Mouse (Mus musculus) intestine, embryonic 14.5 days (tissue): ENCODE results near the gene Olfr855. TPM values are rescaled to one million over a fixed set of nuclear protein-coding genes. Genes with fewer than 3 reads are reported as not detected.

Experiments
- ATAC-seq: fragments of 200-750 bp; cut with Nextera tagmentation; replicated peaks from 2 replicates; pipeline ENCODE4 v1.8.0; 2017; ENCODE audit warnings: low read depth, moderate number of reproducible peaks, moderate TSS enrichment, moderate library complexity; ENCODE audit not compliant: low FRiP score, low TSS enrichment
- DNase-seq: peaks from one replicate; pipeline ENCODE4 v3.0.0-alpha.2; 2018; ENCODE audit warnings: low spot score
- H3K27ac ChIP-seq: fragments of 300-500 bp; sonication (generic); 2 replicates; pipeline ENCODE4 v1.5.1; 2014; ENCODE audit warnings: low read depth, mild to moderate bottlenecking, control low read depth
- H3K27me3 ChIP-seq: fragments of 300-500 bp; sonication (generic); replicated peaks from 2 replicates; pipeline ENCODE4 v1.6.1; 2014; ENCODE audit warnings: low read length, control low read depth; ENCODE audit not compliant: control insufficient read depth, insufficient read depth
- H3K36me3 ChIP-seq: fragments of 300-500 bp; sonication (generic); 2 replicates; pipeline ENCODE4 v1.6.1; 2014; ENCODE audit warnings: low read length, control low read depth; ENCODE audit not compliant: control insufficient read depth, insufficient read depth
- H3K4me1 ChIP-seq: fragments of 300-500 bp; sonication (generic); replicated peaks from 2 replicates; pipeline ENCODE4 v1.6.1; 2014; ENCODE audit warnings: low read length, control low read depth, mixed read lengths; ENCODE audit not compliant: control insufficient read depth, insufficient read depth
- H3K4me2 ChIP-seq: fragments of 300-500 bp; sonication (generic); 2 replicates; pipeline ENCODE4 v1.6.1; 2014; ENCODE audit warnings: low read length
- H3K4me3 ChIP-seq: fragments of 300-500 bp; sonication (generic); 2 replicates; pipeline ENCODE4 v1.5.1; 2014; ENCODE audit warnings: low read depth, low read length, control low read depth, mixed read lengths
- H3K9ac ChIP-seq: fragments of 300-500 bp; sonication (generic); 2 replicates; pipeline ENCODE4 v1.6.1; 2014; ENCODE audit warnings: mild to moderate bottlenecking, low read length
- H3K9me3 ChIP-seq: fragments of 300-500 bp; sonication (generic); 2 replicates; pipeline ENCODE4 v1.6.1; 2016; ENCODE audit warnings: low read length, control low read depth; ENCODE audit not compliant: control insufficient read depth
- WGBS: fragments of 180-500 bp; shearing (Covaris S2); extraction: QIAGEN DNeasy Blood & Tissue Kit; methylation state at CpG from one replicate; pipeline ENCODE4 v1.1.7; 2014; 5-methylcytosine and 5-hydroxymethylcytosine counted together
- polyA plus RNA-seq: library from polyadenylated mRNA; unstranded; fragments of >200 nt; fragmentation: Nextera tagmentation; extraction: Ambion mirVana; gene quantifications from 2 replicates; pipeline ENCODE4 v1.2.1, GENCODE M21; 2014

Olfr855 gene
- not detected in 2 replicates for polyA plus RNA-seq

- no peak for ATAC-seq
These were observed at the start of gene Olfr855 for GRCm38 (mm10) chr9:19582317-19582716. TSS of gene Olfr855 (plus strand) at chr9:19582617.

DNA sequence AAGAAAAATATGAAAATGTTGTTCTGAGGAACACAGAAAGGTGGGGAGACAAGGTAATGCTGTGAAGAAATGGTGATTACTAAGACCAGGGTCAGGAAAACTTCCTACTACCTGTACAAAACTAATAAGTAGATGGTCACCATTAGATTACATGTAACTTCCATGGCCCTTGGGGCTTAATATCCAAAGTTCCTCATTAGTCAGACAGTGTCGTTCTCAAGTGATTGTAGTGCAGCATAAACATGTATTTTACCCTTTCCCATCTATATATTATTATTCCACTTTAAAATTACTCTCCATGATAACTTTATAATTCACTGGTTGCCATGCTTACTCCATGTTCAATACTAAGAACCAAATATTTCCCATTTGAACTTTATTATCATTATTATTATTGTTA is 41.4 kb upstream of the Olfr855 start, which contains the start of gene Olfr853:
TSS of gene Olfr853 (minus strand) at position 101 of the 400 bp plus-strand sequence.
- ATAC-seq (no peak), DNase-seq (no peak)
- Histone ChIP-seq H3K9ac (no peak within 1 kb of the TSS), H3K36me3 (no peaks in the 10 kb centered on the region), H3K4me2 (no peak within 1 kb of the TSS), H3K27me3 (no peaks in the 10 kb centered on the region), H3K27ac (no peak within 1 kb of the TSS), H3K4me1 (no peaks in the 10 kb centered on the region), H3K4me3 (no peak within 1 kb of the TSS), H3K9me3 (no peaks in the 10 kb centered on the region)
- WGBS: 81% methylated on average over 1 of the region's 1 CpGs

More at GRCm38 (mm10) chr9:19582317-19582716, at the start of gene Olfr855:
- Histone ChIP-seq H3K9me3 (no peaks in the 10 kb centered on the region), H3K4me3 (no peak within 1 kb of the TSS), H3K4me2 (no peak within 1 kb of the TSS), H3K27me3 (no peaks in the 10 kb centered on the region), H3K4me1 (no peaks in the 10 kb centered on the region), H3K36me3 (no peaks in the 10 kb centered on the region), H3K27ac (no peak within 1 kb of the TSS), H3K9ac (no peak within 1 kb of the TSS)
- DNase-seq: no peak

DNA sequence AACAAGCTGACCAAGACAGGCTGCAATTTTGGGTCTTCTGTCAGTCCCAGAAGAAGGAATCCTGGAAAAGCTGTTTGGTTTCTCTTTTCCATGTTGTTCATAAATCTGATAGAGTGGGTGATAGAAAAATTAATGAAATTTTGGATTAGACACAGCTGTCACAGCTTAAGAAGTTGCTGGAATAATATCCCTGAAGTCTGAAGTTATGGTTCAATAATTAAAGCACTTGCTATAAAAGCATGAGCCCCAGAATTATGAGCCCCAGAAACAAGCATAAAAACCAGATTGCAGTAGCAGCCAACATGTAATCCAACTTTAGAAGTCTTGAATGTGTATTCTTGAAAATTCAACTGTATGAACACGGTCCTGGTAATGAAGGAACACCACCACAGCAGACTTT is 15.1 kb upstream of the Olfr855 start, which contains the start of gene Olfr854:
TSS of gene Olfr854 (minus strand) at position 101 of the 400 bp plus-strand sequence.
- WGBS: 68% methylated on average over 1 of the region's 1 CpGs
- DNase-seq (no peak), ATAC-seq (no peak)
- Histone ChIP-seq H3K27ac (no peak within 1 kb of the TSS), H3K27me3 (no peaks in the 10 kb centered on the region), H3K4me3 (no peak within 1 kb of the TSS), H3K9me3 (0 out of 2 replicates have a peak, but pooled peaks cover 2% of the 10 kb centered on the region), H3K4me2 (no peak within 1 kb of the TSS), H3K36me3 (no peaks in the 10 kb centered on the region), H3K9ac (no peak within 1 kb of the TSS), H3K4me1 (no peaks in the 10 kb centered on the region)

- Histone ChIP-seq H3K36me3 (peaks cover 17% of the 10 kb centered on the region), H3K27ac (no peak overlapping the region), H3K4me2 (no peak overlapping the region), H3K4me1 (no peaks in the 10 kb centered on the region), H3K9ac (no peak overlapping the region), H3K4me3 (no peak overlapping the region), H3K27me3 (no peaks in the 10 kb centered on the region), H3K9me3 (no peaks in the 10 kb centered on the region)
- ATAC-seq: no peak
- 96% methylated on average over 3 of the region's 3 CpGs for WGBS
- DNase-seq: no peak
These were observed 38.9 kb downstream of the Olfr855 start for GRCm38 (mm10) chr9:19621297-19621696.

- peak; percentile 97 for ATAC-seq
- H3K9ac ChIP-seq: peak within 1 kb of the TSS; percentile 64
- H3K4me2 ChIP-seq: peak within 1 kb of the TSS; percentile 43
- H3K36me3 ChIP-seq: peaks cover 20% of the 10 kb centered on the region
- peak; percentile 93 for DNase-seq
- H3K9me3 ChIP-seq: no peaks in the 10 kb centered on the region
- WGBS: 1% methylated on average over 35 of the region's 35 CpGs
- H3K27ac ChIP-seq: peak within 1 kb of the TSS; percentile 90
- H3K27me3 ChIP-seq: no peaks in the 10 kb centered on the region
- H3K4me3 ChIP-seq: peak within 1 kb of the TSS; percentile 68
- H3K4me1 ChIP-seq: no peaks in the 10 kb centered on the region
These were observed 39.7 kb downstream of the Olfr855 start, which contains the start of gene Zfp317 for GRCm38 (mm10) chr9:19621843-19622822. TSS of gene Zfp317 (plus strand) at chr9:19622102.

DNA sequence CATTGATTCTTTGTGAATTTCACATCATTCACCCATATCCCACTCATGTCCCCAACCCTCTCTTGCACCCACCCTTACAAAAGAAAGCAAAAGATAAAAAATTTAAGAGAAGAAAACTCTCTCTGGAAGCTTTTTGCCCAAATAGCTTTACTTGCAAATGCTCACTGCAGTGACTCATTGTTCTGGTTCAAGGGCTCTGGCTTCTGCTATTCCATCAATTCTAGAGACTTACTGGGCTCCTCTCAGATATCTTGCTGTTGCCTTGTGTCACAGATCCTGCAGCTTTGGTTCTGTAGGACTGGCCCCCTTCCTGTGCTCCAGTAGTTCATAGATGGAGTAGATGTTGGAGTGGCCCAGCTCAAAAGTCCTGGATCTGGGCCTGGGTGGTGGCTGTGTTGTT is 47.2 kb downstream of the Olfr855 start:
- no peak overlapping the region for H3K27ac ChIP-seq
- peaks cover 35% of the 10 kb centered on the region for H3K36me3 ChIP-seq
- no peaks in the 10 kb centered on the region for H3K4me1 ChIP-seq
- no peaks in the 10 kb centered on the region for H3K27me3 ChIP-seq
- no peak overlapping the region for H3K4me3 ChIP-seq
- H3K9ac ChIP-seq: no peak overlapping the region
- H3K4me2 ChIP-seq: no peak overlapping the region
- ATAC-seq (no peak), DNase-seq (no peak)
- H3K9me3 ChIP-seq: no peaks in the 10 kb centered on the region

Other genes with a start within 250 kb of the Olfr855 start
- not detected in 2 replicates for gene Olfr845, start 246.2 kb upstream of the Olfr855 start, polyA plus RNA-seq
- not detected in 2 replicates for gene Olfr846, start 218.6 kb upstream of the Olfr855 start, polyA plus RNA-seq
- not detected in 2 replicates for gene Olfr847, start 203.9 kb upstream of the Olfr855 start, polyA plus RNA-seq
- gene Olfr849, start 142.4 kb upstream of the Olfr855 start, polyA plus RNA-seq: not detected in 2 replicates
- gene Olfr850, start 104.4 kb upstream of the Olfr855 start, polyA plus RNA-seq: not detected in 2 replicates
- gene Olfr851, start 89.3 kb upstream of the Olfr855 start, polyA plus RNA-seq: not detected in 2 replicates
- not detected in 2 replicates for gene Olfr853, start 41.5 kb upstream of the Olfr855 start, polyA plus RNA-seq
- gene Olfr854, start 15.2 kb upstream of the Olfr855 start, polyA plus RNA-seq: not detected in 2 replicates
- gene Zfp317, start 39.5 kb downstream of the Olfr855 start, polyA plus RNA-seq: 29.7 and 34.3 TPM in 2 replicates
- not detected in 2 replicates for gene Olfr857, start 126.8 kb downstream of the Olfr855 start, polyA plus RNA-seq
- gene Olfr58, start 197.7 kb downstream of the Olfr855 start, polyA plus RNA-seq: not detected in 2 replicates
- not detected in 2 replicates for gene Olfr859, start 222.3 kb downstream of the Olfr855 start, polyA plus RNA-seq